Mouse (Mus musculus) embryonic fibroblast, embryonic 13.5 days (primary cell): ENCODE results near the gene Rapgef1.

ENCODE experiments used
- CTCF ChIP-seq: IDR thresholded peaks from 2 replicates; pipeline ENCODE4 v1.5.1; 2011; ENCODE audit warnings: mild to moderate bottlenecking, control low read depth, low read length, moderate library complexity, borderline replicate concordance; ENCODE audit not compliant: insufficient read depth
- POLR2A ChIP-seq: IDR thresholded peaks from 2 replicates; pipeline ENCODE4 v1.6.1; 2011; ENCODE audit warnings: low read depth, mild to moderate bottlenecking, control low read depth, low read length, moderate library complexity

DNA sequence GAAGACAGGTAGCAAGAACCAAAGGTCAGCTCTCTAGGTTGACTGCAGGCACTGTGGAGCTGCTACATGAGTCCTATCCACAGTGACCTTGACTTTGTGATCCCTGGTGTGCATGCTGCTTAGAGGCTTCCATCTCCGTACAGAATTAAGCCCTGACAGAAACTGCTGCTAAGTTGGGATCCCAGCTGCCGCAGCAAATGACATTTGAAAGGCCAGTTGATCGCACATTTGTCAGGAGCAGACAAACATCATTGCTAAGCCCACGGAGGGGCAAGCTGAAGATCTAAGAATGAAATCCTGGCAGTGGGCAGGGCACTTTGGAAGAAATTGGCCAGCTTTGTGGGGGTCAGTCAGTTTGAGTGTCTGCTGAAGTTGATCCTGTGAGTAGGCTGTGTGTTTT is 51.9 kb downstream of the Rapgef1 start:
- TF ChIP-seq POLR2A (no peak), CTCF (no peak)
